Mouse (Mus musculus) left cerebral cortex, postnatal 10 days (tissue): ENCODE measurements around the gene Ccdc151. TPM values are rescaled to one million over a fixed set of nuclear protein-coding genes. Genes with fewer than 3 reads are reported as not detected.

Experiments used
- total RNA-seq, 2 experiments: library from RNA; stranded (reverse); gene quantifications; 2 replicates each; pipeline ENCODE4 v1.2.3; 2021

The Ccdc151 gene
- total RNA-seq, 2 experiments from 2014 or later = 5.2 to 6.7 TPM

Other genes with a start within 250 kb of the Ccdc151 start
- gene Spc24, start 242.3 kb downstream of the Ccdc151 start, total RNA-seq = 1 to 10 TPM; 2.9 to 3.5 TPM
- 1 to 10 TPM; 6.7 to 7.7 TPM for gene Kank2, start 203.9 kb downstream of the Ccdc151 start, total RNA-seq
- not detected for gene Angptl8, start 167.1 kb downstream of the Ccdc151 start, total RNA-seq
- gene Dock6, start 150.0 kb downstream of the Ccdc151 start, total RNA-seq = 10 to 100 TPM; 23.5 to 25.2 TPM
- 10 to 100 TPM; 22.0 to 25.0 TPM for gene Rab3d, start 84.4 kb downstream of the Ccdc151 start, total RNA-seq
- gene Ccdc159, start 75.2 kb downstream of the Ccdc151 start, total RNA-seq = 10 to 100 TPM; 15.3 to 15.8 TPM
- 10 to 100 TPM; 31.2 to 35.1 TPM for gene Tmem205, start 75.1 kb downstream of the Ccdc151 start, total RNA-seq
- gene Plppr2, start 65.6 kb downstream of the Ccdc151 start, total RNA-seq = 100 to 1,000 TPM; 259 to 269 TPM
- 10 to 100 TPM; 12.6 to 14.9 TPM for gene Swsap1, start 46.9 kb downstream of the Ccdc151 start, total RNA-seq
- gene Epor, start 39.1 kb downstream of the Ccdc151 start, total RNA-seq = 1 to 10 TPM; 1.4 to 1.9 TPM
- gene Rgl3, start 13.2 kb downstream of the Ccdc151 start, total RNA-seq = 1 to 10 TPM; 1.3 to 1.8 TPM
- gene Prkcsh, start 172 bp upstream of the Ccdc151 start, total RNA-seq = 10 to 100 TPM; 92.2 to 94.9 TPM
- 100 to 1,000 TPM; 184 to 210 TPM for gene Elavl3, start 49.4 kb upstream of the Ccdc151 start, total RNA-seq
- gene Gm49318, start 68.6 kb upstream of the Ccdc151 start, total RNA-seq = under 1 TPM; 0.85 to 0.94 TPM
- gene Zfp653, start 68.7 kb upstream of the Ccdc151 start, total RNA-seq = 10 to 100 TPM; 20.7 to 20.8 TPM
- 10 to 100 TPM; 40.5 to 42.8 TPM for gene Ecsit, start 82.8 kb upstream of the Ccdc151 start, total RNA-seq
- under 1 TPM; 0.20 to 0.39 TPM for gene Cnn1, start 96.6 kb upstream of the Ccdc151 start, total RNA-seq
- 10 to 100 TPM; 63.0 to 63.7 TPM for gene Elof1, start 114.5 kb upstream of the Ccdc151 start, total RNA-seq
- gene Acp5, start 133.1 kb upstream of the Ccdc151 start, total RNA-seq = under 1 TPM; 0.61 to 0.75 TPM
- 10 to 100 TPM; 40.9 to 42.3 TPM for gene Pigyl, start 154.2 kb upstream of the Ccdc151 start, total RNA-seq
- gene Zfp872, start 185.5 kb upstream of the Ccdc151 start, total RNA-seq = under 1 TPM; 0.21 to 0.39 TPM
- gene Zfp809, start 223.1 kb upstream of the Ccdc151 start, total RNA-seq = 10 to 100 TPM; 13.6 to 15.6 TPM